Mouse (Mus musculus): Measurements from ENCODE around the gene Ifrd1. TPM values are rescaled to one million over a fixed set of nuclear protein-coding genes. Genes with fewer than 3 reads are reported as not detected.

The Ifrd1 gene
- 171 and 188 TPM in 2 replicates for polyA plus RNA-seq (2014; fragmentation: Nextera tagmentation; extraction: Ambion mirVana)

DNA sequence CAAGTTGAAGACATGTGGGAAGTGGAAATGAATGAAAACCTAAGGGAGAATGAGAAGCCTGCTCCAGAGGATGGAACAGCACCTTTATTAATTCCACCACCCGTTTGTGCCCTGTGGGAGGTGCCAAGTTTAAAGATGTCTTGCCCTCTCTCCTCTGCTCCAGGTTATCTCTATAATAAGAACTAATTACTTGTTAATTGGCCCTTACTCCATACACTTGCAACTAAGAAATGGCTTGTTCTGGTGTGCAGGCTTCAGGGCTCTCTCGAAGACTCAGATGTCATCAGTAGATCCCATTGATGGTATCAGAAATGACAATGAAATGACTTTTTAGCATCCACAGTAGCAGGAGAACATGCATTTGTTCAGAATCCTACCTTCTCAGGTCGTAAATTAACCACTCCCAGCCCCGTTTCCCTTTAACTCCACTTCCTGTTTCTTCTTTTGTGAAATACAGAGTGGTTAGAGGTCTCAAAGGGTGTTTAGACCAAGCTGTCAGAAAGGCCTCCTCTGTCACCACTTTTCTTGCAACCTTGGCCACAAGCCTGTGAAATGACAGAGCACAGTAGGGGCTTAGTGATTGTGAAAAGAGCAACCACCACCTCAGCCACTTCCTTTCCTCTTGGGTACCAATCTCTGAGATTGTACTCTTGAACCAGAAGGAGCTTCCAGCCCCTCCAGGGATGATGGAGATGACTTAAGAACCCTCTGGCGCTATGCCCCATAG lies at the start of gene Ifrd1:
Ifrd1 (minus strand) TSS at position 51 of the 727 bp plus-strand sequence.
- H3K27me3 ChIP-seq (ENCODE audit: control insufficient read depth, insufficient read depth, low read length) = no peaks in the 10 kb centered on the region
- H3K4me2 ChIP-seq (ENCODE audit: low read depth) = no peak within 1 kb of the TSS
- no peaks in the 10 kb centered on the region for H3K4me1 ChIP-seq (ENCODE audit: control insufficient read depth, insufficient read depth, low read length)
- H3K4me3 ChIP-seq (ENCODE audit: low read depth, low read length) = no peak within 1 kb of the TSS
- no peak for ATAC-seq (ENCODE audit: insufficient read depth, low FRiP score, low TSS enrichment)
- 68% methylated on average over 5 of the region's 5 CpGs for WGBS
- H3K9me3 ChIP-seq (ENCODE audit: control insufficient read depth, low read length) = no peaks in the 10 kb centered on the region
- DNase-seq (ENCODE audit: low spot score) = no peak
- H3K36me3 ChIP-seq (ENCODE audit: control insufficient read depth, insufficient read depth, low read length) = no peaks in the 10 kb centered on the region
- no peak within 1 kb of the TSS for H3K9ac ChIP-seq (ENCODE audit: low read length)
- H3K27ac ChIP-seq (ENCODE audit: low read depth, low read length) = no peak within 1 kb of the TSS

DNA sequence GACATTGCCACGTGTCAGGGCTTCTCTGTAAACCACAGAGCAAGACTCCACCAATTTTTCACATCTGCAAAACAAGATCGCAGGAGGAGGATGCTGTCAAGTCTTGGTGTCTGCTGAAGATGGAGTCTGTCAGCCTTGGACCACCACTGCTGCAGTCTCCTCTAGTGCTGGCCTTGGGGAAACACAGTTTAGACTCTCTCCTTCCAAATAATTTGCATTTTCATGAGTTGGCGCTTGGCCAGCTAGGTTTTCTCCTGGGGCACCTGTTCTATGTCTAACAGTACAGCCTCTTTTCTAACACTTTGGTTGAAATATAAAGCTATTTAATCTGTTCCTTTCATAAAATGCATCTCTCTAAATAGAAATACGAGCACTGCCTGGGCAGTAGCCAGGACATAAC lies 38.2 kb upstream of the Ifrd1 start:
- WGBS = 81% methylated on average over 4 of the region's 4 CpGs
- ATAC-seq (ENCODE audit: insufficient read depth, low FRiP score, low TSS enrichment) = no peak
- Histone ChIP-seq H3K27ac (ENCODE audit: low read depth, low read length) (no peak overlapping the region), H3K4me3 (ENCODE audit: low read depth, low read length) (no peak overlapping the region), H3K9me3 (ENCODE audit: control insufficient read depth, low read length) (no peaks in the 10 kb centered on the region), H3K27me3 (ENCODE audit: control insufficient read depth, insufficient read depth, low read length) (no peaks in the 10 kb centered on the region), H3K4me1 (ENCODE audit: control insufficient read depth, insufficient read depth, low read length) (no peaks in the 10 kb centered on the region), H3K4me2 (ENCODE audit: low read depth) (no peak overlapping the region), H3K9ac (ENCODE audit: low read length) (no peak overlapping the region), H3K36me3 (ENCODE audit: control insufficient read depth, insufficient read depth, low read length) (no peaks in the 10 kb centered on the region)
- no peak for DNase-seq (ENCODE audit: low spot score)

GRCm38 (mm10) chr12:40280596-40281325 lies 32.5 kb upstream of the Ifrd1 start:
- Histone ChIP-seq H3K4me2 (ENCODE audit: low read depth) (no peak overlapping the region), H3K9ac (ENCODE audit: low read length) (no peak overlapping the region), H3K4me1 (ENCODE audit: control insufficient read depth, insufficient read depth, low read length) (no peaks in the 10 kb centered on the region), H3K27me3 (ENCODE audit: control insufficient read depth, insufficient read depth, low read length) (no peaks in the 10 kb centered on the region), H3K36me3 (ENCODE audit: control insufficient read depth, insufficient read depth, low read length) (no peaks in the 10 kb centered on the region), H3K4me3 (ENCODE audit: low read depth, low read length) (no peak overlapping the region), H3K9me3 (ENCODE audit: control insufficient read depth, low read length) (no peaks in the 10 kb centered on the region), H3K27ac (ENCODE audit: low read depth, low read length) (no peak overlapping the region)
- DNase-seq (ENCODE audit: low spot score) = no peak
- WGBS = 89% methylated on average over 4 of the region's 4 CpGs
- ATAC-seq (ENCODE audit: insufficient read depth, low FRiP score, low TSS enrichment) = no peak

DNA sequence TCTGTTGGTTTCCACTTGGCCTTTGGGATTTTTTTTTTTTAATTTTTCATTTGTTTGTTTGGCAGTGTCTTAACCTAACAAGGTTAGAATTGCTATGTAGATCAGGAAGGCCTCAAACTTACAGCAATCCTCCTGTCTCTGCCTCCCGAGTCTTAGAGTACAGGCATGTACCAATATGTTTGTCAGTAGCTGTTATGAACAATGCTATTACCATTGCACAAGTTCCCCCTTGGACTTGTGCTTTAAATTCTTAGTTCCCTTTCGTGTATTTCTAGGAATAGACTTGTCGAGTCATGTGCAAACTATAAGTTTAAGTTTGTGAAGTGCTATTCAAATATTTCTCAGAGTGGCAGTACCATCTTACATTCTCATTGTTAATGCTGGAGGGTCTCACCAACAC lies 29.3 kb upstream of the Ifrd1 start:
- Histone ChIP-seq H3K27ac (ENCODE audit: low read depth, low read length) (no peak overlapping the region), H3K4me2 (ENCODE audit: low read depth) (no peak overlapping the region), H3K4me1 (ENCODE audit: control insufficient read depth, insufficient read depth, low read length) (no peaks in the 10 kb centered on the region), H3K36me3 (ENCODE audit: control insufficient read depth, insufficient read depth, low read length) (no peaks in the 10 kb centered on the region), H3K27me3 (ENCODE audit: control insufficient read depth, insufficient read depth, low read length) (no peaks in the 10 kb centered on the region), H3K4me3 (ENCODE audit: low read depth, low read length) (no peak overlapping the region), H3K9me3 (ENCODE audit: control insufficient read depth, low read length) (no peaks in the 10 kb centered on the region), H3K9ac (ENCODE audit: low read length) (no peak overlapping the region)
- 84% methylated on average over 3 of the region's 3 CpGs for WGBS
- DNase-seq (ENCODE audit: low spot score) (no peak), ATAC-seq (ENCODE audit: insufficient read depth, low FRiP score, low TSS enrichment) (no peak)

DNA sequence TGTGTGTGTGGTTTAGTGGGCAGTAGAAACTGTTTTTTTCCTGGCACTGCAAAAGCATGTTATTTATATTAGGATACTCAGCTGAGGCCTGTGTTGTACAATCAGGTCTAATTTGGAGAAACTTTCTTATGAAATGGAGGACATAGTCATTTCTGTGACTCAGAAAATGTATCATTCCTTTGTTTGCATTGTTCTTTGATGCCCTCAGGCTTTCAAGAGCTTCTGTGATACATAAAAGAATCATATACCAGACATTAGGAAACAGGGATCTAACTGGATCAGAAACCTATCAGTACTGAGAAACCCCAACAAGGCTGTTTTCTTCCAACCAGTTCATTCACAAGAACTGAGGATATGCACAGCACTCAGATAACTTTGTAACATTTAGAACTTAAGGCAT lies 26.6 kb upstream of the Ifrd1 start:
- H3K9ac ChIP-seq (ENCODE audit: low read length) = no peak overlapping the region
- ATAC-seq (ENCODE audit: insufficient read depth, low FRiP score, low TSS enrichment) = no peak
- H3K9me3 ChIP-seq (ENCODE audit: control insufficient read depth, low read length) = no peaks in the 10 kb centered on the region
- H3K4me1 ChIP-seq (ENCODE audit: control insufficient read depth, insufficient read depth, low read length) = no peaks in the 10 kb centered on the region
- DNase-seq (ENCODE audit: low spot score) = no peak
- no peak overlapping the region for H3K4me3 ChIP-seq (ENCODE audit: low read depth, low read length)
- no peak overlapping the region for H3K27ac ChIP-seq (ENCODE audit: low read depth, low read length)
- H3K27me3 ChIP-seq (ENCODE audit: control insufficient read depth, insufficient read depth, low read length) = no peaks in the 10 kb centered on the region
- no peaks in the 10 kb centered on the region for H3K36me3 ChIP-seq (ENCODE audit: control insufficient read depth, insufficient read depth, low read length)
- no peak overlapping the region for H3K4me2 ChIP-seq (ENCODE audit: low read depth)

GRCm38 (mm10) chr12:40273339-40273738 lies 25.0 kb upstream of the Ifrd1 start:
- whole genome bisulfite sequencing = 87% methylated on average over 4 of the region's 4 CpGs
- Histone ChIP-seq H3K9ac (ENCODE audit: low read length) (no peak overlapping the region), H3K4me1 (ENCODE audit: control insufficient read depth, insufficient read depth, low read length) (no peaks in the 10 kb centered on the region), H3K4me2 (ENCODE audit: low read depth) (no peak overlapping the region), H3K4me3 (ENCODE audit: low read depth, low read length) (no peak overlapping the region), H3K36me3 (ENCODE audit: control insufficient read depth, insufficient read depth, low read length) (no peaks in the 10 kb centered on the region), H3K27ac (ENCODE audit: low read depth, low read length) (no peak overlapping the region), H3K27me3 (ENCODE audit: control insufficient read depth, insufficient read depth, low read length) (no peaks in the 10 kb centered on the region), H3K9me3 (ENCODE audit: control insufficient read depth, low read length) (no peaks in the 10 kb centered on the region)
- no peak for ATAC-seq (ENCODE audit: insufficient read depth, low FRiP score, low TSS enrichment)
- DNase-seq (ENCODE audit: low spot score) = no peak

DNA sequence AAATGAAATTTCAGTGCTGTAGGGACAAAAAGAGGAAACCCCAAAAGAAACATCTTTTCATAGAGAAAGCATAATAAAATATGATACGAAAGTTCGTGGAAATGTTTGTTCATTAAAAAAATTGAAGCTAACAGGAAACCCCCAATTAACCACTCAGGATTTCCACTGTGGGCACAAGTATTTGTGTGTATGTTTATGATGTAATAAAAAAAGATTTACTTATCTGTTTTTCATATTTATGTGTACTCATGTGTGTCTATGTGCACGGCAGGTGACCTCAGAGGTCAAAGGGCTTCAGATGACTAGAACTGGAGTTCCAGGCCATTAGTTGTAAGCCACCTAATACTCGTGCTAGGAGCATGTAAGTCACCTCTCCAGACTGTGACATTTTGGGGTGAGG lies 24.4 kb upstream of the Ifrd1 start:
- H3K9me3 ChIP-seq (ENCODE audit: control insufficient read depth, low read length) = no peaks in the 10 kb centered on the region
- ATAC-seq (ENCODE audit: insufficient read depth, low FRiP score, low TSS enrichment) = no peak
- no peaks in the 10 kb centered on the region for H3K4me1 ChIP-seq (ENCODE audit: control insufficient read depth, insufficient read depth, low read length)
- no peak for DNase-seq (ENCODE audit: low spot score)
- no peak overlapping the region for H3K9ac ChIP-seq (ENCODE audit: low read length)
- no peak overlapping the region for H3K4me2 ChIP-seq (ENCODE audit: low read depth)
- 84% methylated on average over 4 of the region's 4 CpGs for WGBS
- no peaks in the 10 kb centered on the region for H3K27me3 ChIP-seq (ENCODE audit: control insufficient read depth, insufficient read depth, low read length)
- H3K27ac ChIP-seq (ENCODE audit: low read depth, low read length) = no peak overlapping the region
- no peak overlapping the region for H3K4me3 ChIP-seq (ENCODE audit: low read depth, low read length)
- H3K36me3 ChIP-seq (ENCODE audit: control insufficient read depth, insufficient read depth, low read length) = no peaks in the 10 kb centered on the region

GRCm38 (mm10) chr12:40268313-40268712 lies 20.0 kb upstream of the Ifrd1 start:
- no peaks in the 10 kb centered on the region for H3K9me3 ChIP-seq (ENCODE audit: control insufficient read depth, low read length)
- no peak overlapping the region for H3K4me2 ChIP-seq (ENCODE audit: low read depth)
- H3K4me1 ChIP-seq (ENCODE audit: control insufficient read depth, insufficient read depth, low read length) = no peaks in the 10 kb centered on the region
- 87% methylated on average over 2 of the region's 2 CpGs for WGBS
- H3K4me3 ChIP-seq (ENCODE audit: low read depth, low read length) = no peak overlapping the region
- H3K36me3 ChIP-seq (ENCODE audit: control insufficient read depth, insufficient read depth, low read length) = no peaks in the 10 kb centered on the region
- ATAC-seq (ENCODE audit: insufficient read depth, low FRiP score, low TSS enrichment) = no peak
- no peak overlapping the region for H3K27ac ChIP-seq (ENCODE audit: low read depth, low read length)
- no peaks in the 10 kb centered on the region for H3K27me3 ChIP-seq (ENCODE audit: control insufficient read depth, insufficient read depth, low read length)
- no peak for DNase-seq (ENCODE audit: low spot score)
- no peak overlapping the region for H3K9ac ChIP-seq (ENCODE audit: low read length)

DNA sequence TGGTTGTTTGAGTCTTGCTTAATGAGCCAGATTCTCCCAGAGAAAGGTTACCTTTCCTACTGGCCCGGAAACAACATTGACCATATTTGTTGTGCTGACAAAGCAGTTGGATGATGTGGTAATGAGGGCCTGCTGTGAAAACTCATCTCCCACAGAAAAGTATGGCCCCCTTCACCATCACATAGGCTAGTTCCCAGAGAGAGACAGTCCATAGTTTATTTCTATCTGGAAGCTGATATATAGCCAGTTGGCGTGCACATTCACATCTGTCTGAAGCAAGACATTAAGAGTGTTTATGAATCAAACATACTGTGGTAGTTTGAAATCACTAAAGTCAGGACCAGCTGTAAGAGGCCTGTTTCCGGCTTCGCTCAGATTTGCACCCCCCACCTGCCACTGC lies 15.4 kb upstream of the Ifrd1 start:
- Histone ChIP-seq H3K4me2 (ENCODE audit: low read depth) (no peak overlapping the region), H3K27me3 (ENCODE audit: control insufficient read depth, insufficient read depth, low read length) (no peaks in the 10 kb centered on the region), H3K9me3 (ENCODE audit: control insufficient read depth, low read length) (no peaks in the 10 kb centered on the region), H3K36me3 (ENCODE audit: control insufficient read depth, insufficient read depth, low read length) (no peaks in the 10 kb centered on the region), H3K27ac (ENCODE audit: low read depth, low read length) (no peak overlapping the region), H3K4me1 (ENCODE audit: control insufficient read depth, insufficient read depth, low read length) (no peaks in the 10 kb centered on the region), H3K9ac (ENCODE audit: low read length) (no peak overlapping the region), H3K4me3 (ENCODE audit: low read depth, low read length) (no peak overlapping the region)
- DNase-seq (ENCODE audit: low spot score) (no peak), ATAC-seq (ENCODE audit: insufficient read depth, low FRiP score, low TSS enrichment) (no peak)
- 88% methylated on average over 4 of the region's 4 CpGs for WGBS
